Mouse (Mus musculus): ENCODE results near the gene Tmem74b.

DNA sequence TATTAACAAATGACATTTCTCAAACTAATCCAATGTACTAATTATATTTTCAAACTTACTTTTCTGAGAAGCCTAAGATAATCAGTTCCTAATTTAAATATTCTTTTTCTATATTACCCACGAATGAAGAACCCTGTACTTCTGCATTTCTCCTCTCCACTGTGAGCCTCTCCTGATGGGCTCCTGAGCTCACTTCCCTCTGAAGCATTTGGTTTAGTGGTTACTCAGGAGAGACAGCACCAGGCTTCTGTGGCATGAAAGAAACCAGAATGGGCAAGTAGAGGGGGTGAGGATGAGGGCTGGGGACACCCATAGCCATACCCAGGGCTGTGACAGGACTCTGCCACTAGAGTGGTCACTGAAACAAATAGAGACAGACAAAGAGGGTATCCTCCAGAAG, 49.8 kb upstream of the Tmem74b start:
- TF ChIP-seq POLR2A (IDR thresholded peaks at IDR 0.05; ENCODE audit: control insufficient read depth, low read depth, low read length): no peak
- no peak for TF ChIP-seq CTCF (IDR thresholded peaks at IDR 0.05; ENCODE audit: control insufficient read depth, insufficient read depth, insufficient replicate concordance, low read depth, low read length)

All from testis, adult 2 months (tissue).